ENCODE assay signal across 8 mouse cellular contexts in genomic region chr15:99972989-99973911, GRCm38 (mm10). TPM values are rescaled to one million over a fixed set of nuclear protein-coding genes. Genes with fewer than 3 reads are reported as not detected.
A peak's percentile ranks its signal among the peaks of the same experiment; 100 is the strongest.
DNase-seq lines count a peak whose midpoint lies in the region; ATAC-seq and TF ChIP-seq lines count a peak whose summit lies in the region.

No protein-coding gene starts in this region.

- H3K27me3 ChIP-seq in CH12.LX (replicated peaks): no peaks in the 10 kb centered on the region
- no peaks in the 10 kb centered on the region for H3K27me3 ChIP-seq in embryonic facial prominence, embryonic 12.5 days
- no peaks in the 10 kb centered on the region for H3K27me3 ChIP-seq in heart, embryonic 16.5 days (ENCODE audit: control insufficient read depth, insufficient read depth, low read length)
- H3K27me3 ChIP-seq in lung, embryonic 16.5 days (ENCODE audit: control insufficient read depth, insufficient read depth, low read depth, low read length): no peaks in the 10 kb centered on the region

- peaks cover 0 to 44% of the 10 kb centered on the region in 2 experiments; a peak in 2 of 4 replicates for H3K4me1 ChIP-seq in CH12.LX (ENCODE audit: control insufficient read depth in 1 of 2, insufficient read depth in 2 of 2)
- no peaks in the 10 kb centered on the region for H3K4me1 ChIP-seq in embryonic facial prominence, embryonic 12.5 days
- H3K4me1 ChIP-seq in heart, embryonic 16.5 days (ENCODE audit: control insufficient read depth, insufficient read depth, low read length): peaks cover 2% of the 10 kb centered on the region; the same call in 1 of the 2 replicates
- H3K4me1 ChIP-seq in lung, embryonic 16.5 days (replicated peaks; ENCODE audit: control insufficient read depth, insufficient read depth, low read length): peaks cover 6% of the 10 kb centered on the region

- no peak for TF ChIP-seq CTCF in CH12.LX (conservative IDR thresholded peaks at IDR 0.05 in 1 of 2, IDR thresholded peaks at IDR 0.05 in 1 of 2; ENCODE audit: low read depth in 2 of 2, low read length in 2 of 2)

- TF ChIP-seq RAD21 in CH12.LX (IDR thresholded peaks at IDR 0.05; ENCODE audit: low read depth, low read length): no peak

- no peak for TF ChIP-seq EP300 in CH12.LX (IDR thresholded peaks at IDR 0.05; ENCODE audit: low read length)

- H3K9me3 ChIP-seq in CH12.LX (replicated peaks; ENCODE audit: low read length): no peaks in the 10 kb centered on the region
- H3K9me3 ChIP-seq in embryonic facial prominence, embryonic 12.5 days: no peaks in the 10 kb centered on the region
- no peaks in the 10 kb centered on the region for H3K9me3 ChIP-seq in heart, embryonic 16.5 days (replicated peaks; ENCODE audit: control insufficient read depth, low read length)
- H3K9me3 ChIP-seq in lung, embryonic 16.5 days (ENCODE audit: control insufficient read depth, low read length): no peaks in the 10 kb centered on the region

- peak; percentile 78 for DNase-seq in CH12.LX (ENCODE audit: extremely low read depth)
- peak; percentile 31 for DNase-seq in adrenal gland, adult 8-10 months
- peak; percentile 56 for DNase-seq in kidney, postnatal 14 days
- DNase-seq in ovary, adult 18-20 months (ENCODE audit: low spot score): peak; percentile 42
- peak; percentile 18 for DNase-seq in urinary bladder, postnatal 10 days (ENCODE audit: low spot score)

- no peak for TF ChIP-seq POLR2A in CH12.LX (IDR thresholded peaks at IDR 0.05; ENCODE audit: low read depth, low read length)

- H3K27ac ChIP-seq in CH12.LX (ENCODE audit: insufficient read depth, low read depth): peak overlapping the region; percentile 48
- H3K27ac ChIP-seq in embryonic facial prominence, embryonic 12.5 days: peak overlapping the region; percentile 98
- peak overlapping the region; percentile 98 for H3K27ac ChIP-seq in heart, embryonic 16.5 days (ENCODE audit: low read length)
- H3K27ac ChIP-seq in lung, embryonic 16.5 days (ENCODE audit: low read length): peak overlapping the region; percentile 97

- peak overlapping the region; percentile 82 for H3K4me2 ChIP-seq in CH12.LX (ENCODE audit: insufficient read depth, low read depth, poor library complexity, severe bottlenecking)
- peak overlapping the region; percentile 65 for H3K4me2 ChIP-seq in embryonic facial prominence, embryonic 12.5 days (replicated peaks)
- H3K4me2 ChIP-seq in heart, embryonic 16.5 days (ENCODE audit: low read depth, low read length): peak overlapping the region; percentile 82
- peak overlapping the region; percentile 81 for H3K4me2 ChIP-seq in lung, embryonic 16.5 days (ENCODE audit: low read depth, low read length)

- peak; percentile 88 for ATAC-seq in embryonic facial prominence, embryonic 12.5 days (ENCODE audit: insufficient number of reproducible peaks, insufficient read depth, low FRiP score, low TSS enrichment)
- peak; percentile 85 for ATAC-seq in heart, embryonic 16.5 days (replicated peaks; ENCODE audit: extremely low read depth, insufficient read depth, low FRiP score)
- ATAC-seq in lung, embryonic 16.5 days (ENCODE audit: low read depth): peak; percentile 89

- H3K36me3 ChIP-seq in CH12.LX (replicated peaks in 1 of 2; ENCODE audit: control insufficient read depth in 1 of 2, insufficient read depth in 1 of 2, low read length in 1 of 2): peaks cover 0 to 3% of the 10 kb centered on the region in 2 experiments
- H3K36me3 ChIP-seq in embryonic facial prominence, embryonic 12.5 days: no peaks in the 10 kb centered on the region
- H3K36me3 ChIP-seq in heart, embryonic 16.5 days (ENCODE audit: control insufficient read depth, insufficient read depth): no peaks in the 10 kb centered on the region
- H3K36me3 ChIP-seq in lung, embryonic 16.5 days (ENCODE audit: control insufficient read depth, insufficient read depth, low read length): no peaks in the 10 kb centered on the region

- in situ Hi-C loops in CH12.LX (cut with MboI; ENCODE audit: low pct_ligation_motif_present, low pct_unique_long_range_greater_than_20kb, low sequenced_read_pairs): no loop called here

- peaks cover 49% of the 10 kb centered on the region for H3K79me2 ChIP-seq in CH12.LX (replicated peaks; ENCODE audit: control insufficient read depth, extremely low read depth, insufficient read depth, poor library complexity, severe bottlenecking)

- peak overlapping the region; percentile 87 to 100 (median 98) for H3K4me3 ChIP-seq in CH12.LX (replicated peaks in 1 of 3; ENCODE audit: low read depth in 2 of 3, low read length in 2 of 3, poor library complexity in 1 of 3)
- H3K4me3 ChIP-seq in embryonic facial prominence, embryonic 12.5 days: peak overlapping the region; percentile 93
- H3K4me3 ChIP-seq in heart, embryonic 16.5 days (ENCODE audit: low read length): peak overlapping the region; percentile 73
- peak overlapping the region; percentile 83 for H3K4me3 ChIP-seq in lung, embryonic 16.5 days (ENCODE audit: low read length)

- under 1% methylated on average over 83 of the region's 84 CpGs for WGBS in embryonic facial prominence, embryonic 12.5 days
- WGBS in heart, embryonic 16.5 days: under 1% methylated on average over 82 of the region's 84 CpGs
- under 1% methylated on average over 84 of the region's 84 CpGs for WGBS in lung, embryonic 16.5 days

- dilution Hi-C loops in CH12.LX (cut with MboI; ENCODE audit: extremely low pct_ligation_motif_present, extremely low pct_unique_long_range_greater_than_20kb, low sequenced_read_pairs): no loop called here

- H3K9ac ChIP-seq in CH12.LX (ENCODE audit: insufficient read depth, low read depth): peak overlapping the region; percentile 67
- peak overlapping the region; percentile 85 for H3K9ac ChIP-seq in embryonic facial prominence, embryonic 12.5 days
- peak overlapping the region; percentile 88 for H3K9ac ChIP-seq in heart, embryonic 16.5 days (ENCODE audit: low read length)
- H3K9ac ChIP-seq in lung, embryonic 16.5 days (ENCODE audit: low read length): peak overlapping the region; percentile 82

TF ChIP-seq in CH12.LX, 34 proteins besides CTCF, POLR2A, EP300 and RAD21:
- no peak for TF ChIP-seq RCOR1 (conservative IDR thresholded peaks at IDR 0.05; ENCODE audit: low read depth, low read length)
- TF ChIP-seq MAX (IDR thresholded peaks at IDR 0.05; ENCODE audit: low read length): peak; percentile 91; the same call in 1 of the 2 replicates
- TF ChIP-seq NRF1 (IDR thresholded peaks at IDR 0.05; ENCODE audit: low read depth, low read length): peak; percentile 69
- TF ChIP-seq ZNF384 (IDR thresholded peaks at IDR 0.05; ENCODE audit: low read depth, low read length): 0 out of 2 replicates have a peak, but pooled peaks have one; percentile 17
- TF ChIP-seq ETS1 (conservative IDR thresholded peaks at IDR 0.05; ENCODE audit: low read depth, low read length): no peak; the same call in 1 of the 2 replicates
- TF ChIP-seq ZKSCAN1 (IDR thresholded peaks at IDR 0.05; ENCODE audit: borderline replicate concordance, low read depth, low read length): no peak
- TF ChIP-seq USF1 (IDR thresholded peaks at IDR 0.05; ENCODE audit: low read depth, low read length): peak; percentile 29; the same call in 1 of the 2 replicates
- no peak for TF ChIP-seq HCFC1 (IDR thresholded peaks at IDR 0.05; ENCODE audit: low read depth, low read length)
- TF ChIP-seq MYC (IDR thresholded peaks at IDR 0.05; ENCODE audit: low read depth, low read length): peak; percentile 67; the same call in 1 of the 2 replicates
- TF ChIP-seq MXI1 (IDR thresholded peaks at IDR 0.05; ENCODE audit: low read depth, low read length): peak; percentile 97
- TF ChIP-seq SIN3A (IDR thresholded peaks at IDR 0.05; ENCODE audit: low read length): peak; percentile 83
- TF ChIP-seq GABPA (IDR thresholded peaks at IDR 0.05; ENCODE audit: insufficient replicate concordance, low read depth, low read length): no peak

RNA-seq across cellular contexts. Expression of gene Larp4, which starts 3.4 kb away (rescaled TPM):
- total RNA-seq in CH12.LX (2012; rRNA removed) (96.3 and 113 TPM in 2 replicates), CH12.LX (2014; rRNA removed) (135 and 145 TPM in 2 replicates)
- polyA plus RNA-seq in CH12.LX (2012; ENCODE audit: insufficient read length, low read depth): 74.6 and 81.9 TPM in 2 replicates
- total RNA-seq in adrenal gland, adult 8-10 months (2022): 10 to 100 TPM; 59.9 to 82.8 (median 69.9) TPM
- 29.9 and 31.0 TPM in 2 replicates for polyA plus RNA-seq in embryonic facial prominence, embryonic 12.5 days (2016; fragmentation: Nextera tagmentation; extraction: Ambion mirVana)
- 28.1 and 28.9 TPM in 2 replicates for polyA plus RNA-seq in heart, embryonic 16.5 days (2015; fragmentation: Nextera tagmentation; extraction: Ambion mirVana)
- polyA plus RNA-seq in lung, embryonic 16.5 days (2015; fragmentation: Nextera tagmentation; extraction: Ambion mirVana): 30.8 and 34.6 TPM in 2 replicates

RNA-seq across cellular contexts. Expression of gene Fam186a, which starts 6.4 kb away (rescaled TPM):
- total RNA-seq in CH12.LX (2012; rRNA removed) (0.08 TPM in 1 of 2 replicates, not detected in the other), CH12.LX (2014; rRNA removed) (not detected in 2 replicates)
- polyA plus RNA-seq in CH12.LX (2012; ENCODE audit: insufficient read length, low read depth): not detected in 2 replicates
- total RNA-seq in adrenal gland, adult 8-10 months (2022): under 1 TPM; 0.08 to 0.31 (median 0.15) TPM
- not detected in 2 replicates for polyA plus RNA-seq in embryonic facial prominence, embryonic 12.5 days (2016; fragmentation: Nextera tagmentation; extraction: Ambion mirVana)
- polyA plus RNA-seq in heart, embryonic 16.5 days (2015; fragmentation: Nextera tagmentation; extraction: Ambion mirVana): 0.02 TPM in 1 of 2 replicates, not detected in the other
- not detected in 2 replicates for polyA plus RNA-seq in lung, embryonic 16.5 days (2015; fragmentation: Nextera tagmentation; extraction: Ambion mirVana)

Comparison
In these comparisons a context has a peak if more than half of its experiments do, and no peak if none do; other contexts are left out.
1. Peak in every context shown above with its lines: DNase-seq, ATAC-seq, H3K4me3 ChIP-seq and H3K27ac ChIP-seq.
2. DNase-seq: peak in every context shown above with its lines; median percentile 78 in CH12.LX; 56 in kidney, postnatal 14 days; 42 in ovary, adult 18-20 months; 31 in adrenal gland, adult 8-10 months; 18 in urinary bladder, postnatal 10 days.
3. H3K27ac ChIP-seq: peak in every context shown above with its lines; median percentile 98 in embryonic facial prominence, embryonic 12.5 days; 98 in heart, embryonic 16.5 days; 97 in lung, embryonic 16.5 days; 48 in CH12.LX.